Mouse (Mus musculus) liver, adult 2 months (tissue): ENCODE data around the gene Poc1a.

Experiments
- CTCF ChIP-seq: fragments of 200-500 bp; IDR thresholded peaks from 2 replicates; pipeline ENCODE4 v1.5.1; 2011; ENCODE audit warnings: low read depth, low read length, control low read depth
- POLR2A ChIP-seq: fragments of 200-500 bp; IDR thresholded peaks from 2 replicates; pipeline ENCODE4 v1.6.1; 2011; ENCODE audit warnings: low read length, control low read depth; ENCODE audit not compliant: insufficient read depth; ENCODE audit errors: extremely low read depth

- TF ChIP-seq CTCF (no peak), POLR2A (no peak)
These were observed 112.7 kb downstream of the Poc1a start for GRCm38 (mm10) chr9:106393548-106393947.
